Mouse (Mus musculus): ENCODE measurements at regions not wholly inside any gene's neighbourhood (a gene's known extent, or its start where the extent isn't known, plus 50 kb on each side); places are given as distances from the start of the nearest gene placed in this dataset.

- 65% methylated on average over 1 of the region's 1 CpGs for WGBS
- Histone ChIP-seq H3K9me3 (ENCODE audit: control insufficient read depth, low read length) (no peaks in the 10 kb centered on the region), H3K4me2 (ENCODE audit: low read depth, low read length, severe bottlenecking) (no peak overlapping the region), H3K9ac (ENCODE audit: low read length) (no peak overlapping the region), H3K36me3 (ENCODE audit: control insufficient read depth, insufficient read depth, low read length) (no peaks in the 10 kb centered on the region), H3K4me1 (replicated peaks; ENCODE audit: control insufficient read depth, insufficient read depth, low read length) (no peaks in the 10 kb centered on the region), H3K27ac (ENCODE audit: low read depth, low read length) (no peak overlapping the region), H3K27me3 (ENCODE audit: control insufficient read depth, insufficient read depth, low read length) (no peaks in the 10 kb centered on the region), H3K4me3 (ENCODE audit: low read depth, low read length) (no peak overlapping the region)
- DNase-seq (ENCODE audit: low spot score) (no peak), ATAC-seq (replicated peaks; ENCODE audit: low FRiP score) (no peak)
These were observed 644.1 kb upstream of the Fam19a5 start for GRCm38 (mm10) chr15:86899961-86900360.

DNA sequence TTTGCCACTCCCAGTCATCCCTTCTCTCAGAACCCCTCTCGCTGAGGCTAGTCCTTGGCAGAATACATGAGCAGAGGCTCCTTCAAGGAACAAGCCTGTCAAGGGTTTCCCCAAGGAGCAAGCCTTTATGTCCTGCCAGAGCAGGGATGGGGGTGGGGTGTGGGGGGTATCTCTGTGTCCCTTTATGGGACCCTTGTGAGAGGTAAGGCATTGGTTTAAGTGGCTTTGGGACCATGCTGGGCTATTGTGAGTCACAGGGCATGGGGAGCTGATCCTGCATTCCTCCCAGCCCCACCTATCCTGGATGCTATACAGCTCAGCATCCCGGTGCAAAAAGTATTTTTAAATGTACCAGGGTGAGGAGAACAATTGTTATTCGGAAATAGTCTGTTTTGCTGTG, 641.1 kb upstream of the Fam19a5 start:
- ATAC-seq (replicated peaks; ENCODE audit: low FRiP score) (no peak), DNase-seq (ENCODE audit: low spot score) (no peak)
- Histone ChIP-seq H3K4me2 (ENCODE audit: low read depth, low read length, severe bottlenecking) (no peak overlapping the region), H3K9me3 (ENCODE audit: control insufficient read depth, low read length) (no peaks in the 10 kb centered on the region), H3K4me3 (ENCODE audit: low read depth, low read length) (no peak overlapping the region), H3K36me3 (ENCODE audit: control insufficient read depth, insufficient read depth, low read length) (no peaks in the 10 kb centered on the region), H3K27ac (ENCODE audit: low read depth, low read length) (no peak overlapping the region), H3K27me3 (ENCODE audit: control insufficient read depth, insufficient read depth, low read length) (no peaks in the 10 kb centered on the region), H3K4me1 (replicated peaks; ENCODE audit: control insufficient read depth, insufficient read depth, low read length) (no peaks in the 10 kb centered on the region), H3K9ac (ENCODE audit: low read length) (no peak overlapping the region)
- 16% methylated on average over 3 of the region's 3 CpGs for WGBS

DNA sequence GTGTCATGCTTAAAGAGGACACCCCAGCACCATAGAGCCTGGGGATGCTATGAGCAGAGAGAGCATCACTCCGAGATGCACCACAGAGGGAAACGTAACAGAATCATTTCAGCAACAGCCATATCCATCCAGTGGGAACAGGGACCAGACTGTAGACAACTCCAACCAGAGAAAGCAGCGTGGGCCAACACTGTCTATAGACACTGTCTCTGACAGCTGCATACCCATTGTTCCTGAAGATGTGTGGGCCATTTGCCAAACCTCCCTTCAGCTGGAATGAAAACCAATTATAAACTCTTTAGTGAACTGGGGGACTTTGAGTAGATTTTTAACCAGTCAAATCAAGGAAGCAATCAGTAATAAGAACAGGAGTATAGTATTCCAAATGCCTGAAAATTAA, 630.8 kb upstream of the Fam19a5 start:
- no peaks in the 10 kb centered on the region for H3K36me3 ChIP-seq (ENCODE audit: control insufficient read depth, insufficient read depth, low read length)
- no peak overlapping the region for H3K4me3 ChIP-seq (ENCODE audit: low read depth, low read length)
- no peak for DNase-seq (ENCODE audit: low spot score)
- H3K27me3 ChIP-seq (ENCODE audit: control insufficient read depth, insufficient read depth, low read length) = no peaks in the 10 kb centered on the region
- no peak overlapping the region for H3K27ac ChIP-seq (ENCODE audit: low read depth, low read length)
- no peak overlapping the region for H3K4me2 ChIP-seq (ENCODE audit: low read depth, low read length, severe bottlenecking)
- no peak overlapping the region for H3K9ac ChIP-seq (ENCODE audit: low read length)
- H3K4me1 ChIP-seq (replicated peaks; ENCODE audit: control insufficient read depth, insufficient read depth, low read length) = no peaks in the 10 kb centered on the region
- no peaks in the 10 kb centered on the region for H3K9me3 ChIP-seq (ENCODE audit: control insufficient read depth, low read length)
- WGBS = 81% methylated on average over 3 of the region's 3 CpGs
- ATAC-seq (replicated peaks; ENCODE audit: low FRiP score) = no peak

- Histone ChIP-seq H3K4me1 (replicated peaks; ENCODE audit: control insufficient read depth, insufficient read depth, low read length) (0 out of 2 replicates have a peak, but pooled peaks cover 4% of the 10 kb centered on the region), H3K9ac (ENCODE audit: low read length) (no peak overlapping the region), H3K27me3 (ENCODE audit: control insufficient read depth, insufficient read depth, low read length) (no peaks in the 10 kb centered on the region), H3K36me3 (ENCODE audit: control insufficient read depth, insufficient read depth, low read length) (no peaks in the 10 kb centered on the region), H3K27ac (ENCODE audit: low read depth, low read length) (no peak overlapping the region), H3K9me3 (ENCODE audit: control insufficient read depth, low read length) (no peaks in the 10 kb centered on the region), H3K4me2 (ENCODE audit: low read depth, low read length, severe bottlenecking) (no peak overlapping the region), H3K4me3 (ENCODE audit: low read depth, low read length) (no peak overlapping the region)
- ATAC-seq (replicated peaks; ENCODE audit: low FRiP score) (no peak), DNase-seq (ENCODE audit: low spot score) (no peak)
- WGBS = 90% methylated on average over 8 of the region's 8 CpGs
These were observed 626.2 kb upstream of the Fam19a5 start for GRCm38 (mm10) chr15:86917891-86918290.

DNA sequence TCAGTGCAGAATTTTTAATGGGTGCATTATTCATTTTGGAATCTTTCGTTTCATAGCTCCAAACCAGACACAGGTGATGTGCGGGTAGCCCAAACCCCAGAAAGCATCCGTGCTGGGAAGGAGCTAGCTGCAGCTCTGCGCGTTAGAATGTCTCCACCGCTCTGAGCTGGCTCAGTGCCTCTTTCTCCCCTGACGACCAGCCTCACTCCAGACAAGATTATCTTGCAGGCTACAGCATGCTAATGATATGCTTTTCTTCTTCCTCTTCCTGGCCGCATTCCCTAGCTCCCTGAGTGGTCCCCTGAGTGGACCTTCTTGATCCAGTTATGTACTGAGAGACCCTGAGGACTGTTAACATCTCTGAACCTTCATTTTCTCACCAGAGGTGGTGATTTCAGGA, 624.4 kb upstream of the Fam19a5 start:
- Histone ChIP-seq H3K4me3 (ENCODE audit: low read depth, low read length) (no peak overlapping the region), H3K27me3 (ENCODE audit: control insufficient read depth, insufficient read depth, low read length) (no peaks in the 10 kb centered on the region), H3K9me3 (ENCODE audit: control insufficient read depth, low read length) (no peaks in the 10 kb centered on the region), H3K27ac (ENCODE audit: low read depth, low read length) (no peak overlapping the region), H3K36me3 (ENCODE audit: control insufficient read depth, insufficient read depth, low read length) (no peaks in the 10 kb centered on the region), H3K4me2 (ENCODE audit: low read depth, low read length, severe bottlenecking) (no peak overlapping the region), H3K4me1 (replicated peaks; ENCODE audit: control insufficient read depth, insufficient read depth, low read length) (0 out of 2 replicates have a peak, but pooled peaks cover 4% of the 10 kb centered on the region), H3K9ac (ENCODE audit: low read length) (no peak overlapping the region)
- 37% methylated on average over 8 of the region's 8 CpGs for WGBS
- DNase-seq (ENCODE audit: low spot score) (no peak), ATAC-seq (replicated peaks; ENCODE audit: low FRiP score) (no peak)

DNA sequence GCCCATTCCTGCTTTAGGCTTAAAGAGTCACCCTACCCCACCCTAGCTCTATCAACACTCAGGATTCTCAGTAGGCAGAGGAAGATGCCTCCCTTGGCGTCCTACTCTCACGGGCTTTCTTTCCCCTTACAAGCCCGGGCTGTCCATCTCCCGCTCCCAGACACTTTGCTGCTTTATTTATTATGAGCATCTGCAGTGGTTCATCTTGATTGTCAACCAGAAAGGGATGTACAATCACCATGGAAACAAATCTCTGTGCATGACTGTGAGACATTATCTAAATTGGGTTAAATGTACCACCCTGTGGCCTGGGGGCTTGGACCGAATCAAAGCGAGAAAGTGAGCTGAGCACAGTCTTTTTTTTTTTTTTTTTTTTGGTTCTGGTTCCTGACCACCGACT, 623.9 kb upstream of the Fam19a5 start:
- Histone ChIP-seq H3K9me3 (ENCODE audit: control insufficient read depth, low read length) (no peaks in the 10 kb centered on the region), H3K36me3 (ENCODE audit: control insufficient read depth, insufficient read depth, low read length) (no peaks in the 10 kb centered on the region), H3K27ac (ENCODE audit: low read depth, low read length) (no peak overlapping the region), H3K4me1 (replicated peaks; ENCODE audit: control insufficient read depth, insufficient read depth, low read length) (peaks cover 8% of the 10 kb centered on the region; the same call in 1 of the 2 replicates), H3K27me3 (ENCODE audit: control insufficient read depth, insufficient read depth, low read length) (no peaks in the 10 kb centered on the region), H3K4me3 (ENCODE audit: low read depth, low read length) (no peak overlapping the region), H3K4me2 (ENCODE audit: low read depth, low read length, severe bottlenecking) (no peak overlapping the region), H3K9ac (ENCODE audit: low read length) (no peak overlapping the region)
- ATAC-seq (replicated peaks; ENCODE audit: low FRiP score) (no peak), DNase-seq (ENCODE audit: low spot score) (no peak)
- WGBS = 14% methylated on average over 7 of the region's 7 CpGs

DNA sequence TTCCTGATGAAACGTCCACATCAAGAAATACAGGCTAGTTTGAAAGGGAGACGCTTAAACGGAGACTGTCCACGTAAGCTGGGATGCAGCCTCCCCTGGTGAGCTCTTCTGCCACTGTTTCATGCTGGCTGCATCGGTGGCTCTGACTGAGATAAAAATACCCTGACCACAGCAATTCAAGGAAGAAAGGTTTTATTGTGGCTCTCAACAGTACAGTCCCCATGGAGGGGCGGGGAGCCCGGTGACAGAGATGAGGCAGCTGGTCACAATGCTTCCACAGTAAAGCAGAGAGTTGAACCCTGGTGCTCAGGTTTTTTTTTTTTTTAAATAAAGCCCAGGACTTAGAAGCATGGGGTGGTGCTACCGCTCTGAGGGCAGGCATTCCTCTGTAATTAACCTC, 622.7 kb upstream of the Fam19a5 start:
- no peak for DNase-seq (ENCODE audit: low spot score)
- H3K4me3 ChIP-seq (ENCODE audit: low read depth, low read length) = no peak overlapping the region
- 3% methylated on average over 8 of the region's 8 CpGs for WGBS

GRCm38 (mm10) chr15:86925081-86925749, 618.9 kb upstream of the Fam19a5 start:
- H3K36me3 ChIP-seq (ENCODE audit: control insufficient read depth, insufficient read depth, low read length) = no peaks in the 10 kb centered on the region
- H3K27me3 ChIP-seq (ENCODE audit: control insufficient read depth, insufficient read depth, low read length) = no peaks in the 10 kb centered on the region
- H3K4me3 ChIP-seq (ENCODE audit: low read depth, low read length) = no peak overlapping the region
- peaks cover 10% of the 10 kb centered on the region; the same call in 1 of the 2 replicates for H3K4me1 ChIP-seq (replicated peaks; ENCODE audit: control insufficient read depth, insufficient read depth, low read length)
- H3K4me2 ChIP-seq (ENCODE audit: low read depth, low read length, severe bottlenecking) = peak overlapping the region; percentile 34; the same call in 1 of the 2 replicates
- DNase-seq (ENCODE audit: low spot score) (no peak), ATAC-seq (replicated peaks; ENCODE audit: low FRiP score) (no peak)
- 12% methylated on average over 17 of the region's 17 CpGs for WGBS
- peak overlapping the region; percentile 12; the same call in 1 of the 2 replicates for H3K9ac ChIP-seq (ENCODE audit: low read length)
- H3K9me3 ChIP-seq (ENCODE audit: control insufficient read depth, low read length) = no peaks in the 10 kb centered on the region
- no peak overlapping the region for H3K27ac ChIP-seq (ENCODE audit: low read depth, low read length)

More for the DNA sequence above, 622.7 kb upstream of the Fam19a5 start:
- Histone ChIP-seq H3K9me3 (ENCODE audit: control insufficient read depth, low read length) (no peaks in the 10 kb centered on the region), H3K36me3 (ENCODE audit: control insufficient read depth, insufficient read depth, low read length) (no peaks in the 10 kb centered on the region), H3K27me3 (ENCODE audit: control insufficient read depth, insufficient read depth, low read length) (no peaks in the 10 kb centered on the region), H3K27ac (ENCODE audit: low read depth, low read length) (no peak overlapping the region), H3K4me1 (replicated peaks; ENCODE audit: control insufficient read depth, insufficient read depth, low read length) (peaks cover 10% of the 10 kb centered on the region; the same call in 1 of the 2 replicates), H3K4me2 (ENCODE audit: low read depth, low read length, severe bottlenecking) (no peak overlapping the region), H3K9ac (ENCODE audit: low read length) (no peak overlapping the region)
- 0 out of 2 replicates have a peak, but pooled peaks have one; percentile 30 for ATAC-seq (replicated peaks; ENCODE audit: low FRiP score)
